10 mouse cellular contexts compared by ENCODE assay signal in genomic region chr8:111062893-111063292, GRCm38 (mm10). TPM values are rescaled to one million over a fixed set of nuclear protein-coding genes. Genes with fewer than 3 reads are reported as not detected.
DNase-seq lines count a peak whose midpoint lies in the region; ATAC-seq and TF ChIP-seq lines count a peak whose summit lies in the region.
"Had no signal": no experiment of that assay in that cellular context is flagged by ENCODE, and none has a peak within 500 bp of the region (broad histone marks: within the 10 kb centered on the region; RNA-seq: fewer than 3 reads in every experiment).

No protein-coding gene starts in this region.

- H3K4me3 ChIP-seq in heart, embryonic 14.5 days (ENCODE audit: control insufficient read depth in 1 of 2, insufficient read depth in 1 of 2, low read depth in 1 of 2, low read length in 2 of 2): peak overlapping the region in 1 of 2 experiments; percentile 53; a peak in 1 of 4 replicates
- peak overlapping the region; percentile 59 for H3K4me3 ChIP-seq in hindbrain, embryonic 15.5 days
- H3K4me3 ChIP-seq in midbrain, embryonic 10.5 days: peak overlapping the region; percentile 68
- H3K4me3 ChIP-seq in thymus, adult 2 months (ENCODE audit: control insufficient read depth, insufficient read depth, low read length): no peak overlapping the region

- TF ChIP-seq CTCF in brain, embryonic 14.5 days (IDR thresholded peaks at IDR 0.05; ENCODE audit: borderline replicate concordance, extremely low read depth, insufficient read depth, insufficient read length): no peak
- no peak for TF ChIP-seq CTCF in thymus, adult 2 months (IDR thresholded peaks at IDR 0.05; ENCODE audit: borderline replicate concordance, control insufficient read depth, extremely low read depth, insufficient read depth, low read length, poor library complexity)

- peaks cover 8 to 18% of the 10 kb centered on the region in 2 experiments; a peak in 3 of 4 replicates for H3K4me1 ChIP-seq in heart, embryonic 14.5 days (ENCODE audit: control insufficient read depth in 2 of 2, insufficient read depth in 2 of 2, low read length in 2 of 2)
- H3K4me1 ChIP-seq in hindbrain, embryonic 15.5 days (replicated peaks): peaks cover 19% of the 10 kb centered on the region
- H3K4me1 ChIP-seq in midbrain, embryonic 10.5 days: peaks cover 24% of the 10 kb centered on the region
- H3K4me1 ChIP-seq in thymus, adult 2 months (replicated peaks; ENCODE audit: control insufficient read depth, insufficient read depth, low read length): peaks cover 7% of the 10 kb centered on the region; the same call in 1 of the 2 replicates

- H3K36me3 ChIP-seq in heart, embryonic 14.5 days (ENCODE audit: control insufficient read depth, insufficient read depth, low read length): no peaks in the 10 kb centered on the region; the same call in 1 of the 2 replicates
- H3K36me3 ChIP-seq in hindbrain, embryonic 15.5 days: 0 out of 2 replicates have a peak, but pooled peaks cover 3% of the 10 kb centered on the region
- peaks cover 13% of the 10 kb centered on the region for H3K36me3 ChIP-seq in midbrain, embryonic 10.5 days
- H3K36me3 ChIP-seq in thymus, adult 2 months (ENCODE audit: control insufficient read depth, insufficient read depth, low read length): no peaks in the 10 kb centered on the region

- TF ChIP-seq POLR2A in brain, embryonic 14.5 days (IDR thresholded peaks at IDR 0.05; ENCODE audit: borderline replicate concordance, extremely low read depth, insufficient read depth, insufficient read length, poor library complexity, severe bottlenecking): no peak
- TF ChIP-seq POLR2A in thymus, adult 2 months (IDR thresholded peaks at IDR 0.05; ENCODE audit: control insufficient read depth, extremely low read depth, insufficient read depth, low read length, poor library complexity): no peak

- no peak for DNase-seq in heart, adult 9 months (ENCODE audit: low spot score in 2 of 2)
- peak; percentile 12 for DNase-seq in brain, embryonic 14.5 days (ENCODE audit: low read depth)
- no peak for DNase-seq in midbrain, embryonic 10.5 days (ENCODE audit: low spot score)
- no peak for DNase-seq in natural killer cell, adult 2 months (ENCODE audit: low spot score in 2 of 2)
- no peak for DNase-seq in thymus, adult 2 months

- WGBS in heart, embryonic 14.5 days: 48% methylated on average over 2 of the region's 2 CpGs
- WGBS in hindbrain, embryonic 15.5 days: 47% methylated on average over 2 of the region's 2 CpGs
- 61% methylated on average over 2 of the region's 2 CpGs for WGBS in midbrain, embryonic 10.5 days
- 76% methylated on average over 2 of the region's 2 CpGs for WGBS in thymus, adult 2 months

- no peak for ATAC-seq in heart, embryonic 14.5 days (ENCODE audit: insufficient number of reproducible peaks, insufficient read depth, low FRiP score, low read depth)
- ATAC-seq in hindbrain, embryonic 15.5 days (ENCODE audit: low FRiP score, low read depth): no peak
- no peak for ATAC-seq in megakaryocyte-erythroid progenitor cell, adult 5-6 weeks (replicated peaks; ENCODE audit: low FRiP score, low TSS enrichment, poor library complexity, severe bottlenecking)

- peak overlapping the region; percentile 77 for H3K4me2 ChIP-seq in heart, embryonic 14.5 days (ENCODE audit: low read length)
- H3K4me2 ChIP-seq in hindbrain, embryonic 15.5 days: peak overlapping the region; percentile 77

- no peaks in the 10 kb centered on the region for H3K27me3 ChIP-seq in heart, embryonic 14.5 days (ENCODE audit: control insufficient read depth, insufficient read depth, low read length)
- no peaks in the 10 kb centered on the region for H3K27me3 ChIP-seq in hindbrain, embryonic 15.5 days
- no peaks in the 10 kb centered on the region for H3K27me3 ChIP-seq in midbrain, embryonic 10.5 days (ENCODE audit: low read depth, poor library complexity, severe bottlenecking)
- no peaks in the 10 kb centered on the region for H3K27me3 ChIP-seq in thymus, adult 2 months (ENCODE audit: control insufficient read depth, insufficient read depth, low read length)

- H3K9me3 ChIP-seq in heart, embryonic 14.5 days (ENCODE audit: control insufficient read depth, low read length): no peaks in the 10 kb centered on the region
- no peaks in the 10 kb centered on the region for H3K9me3 ChIP-seq in hindbrain, embryonic 15.5 days
- H3K9me3 ChIP-seq in midbrain, embryonic 10.5 days (replicated peaks): no peaks in the 10 kb centered on the region

- no peak overlapping the region for H3K9ac ChIP-seq in heart, embryonic 14.5 days (ENCODE audit: low read length)
- no peak overlapping the region for H3K9ac ChIP-seq in hindbrain, embryonic 15.5 days

- H3K27ac ChIP-seq in heart, embryonic 14.5 days (replicated peaks in 1 of 2; ENCODE audit: control insufficient read depth in 1 of 2, insufficient read depth in 1 of 2, low read depth in 2 of 2, low read length in 2 of 2): no peak overlapping the region
- H3K27ac ChIP-seq in hindbrain, embryonic 15.5 days (replicated peaks): peak overlapping the region; percentile 44
- peak overlapping the region; percentile 84 for H3K27ac ChIP-seq in midbrain, embryonic 10.5 days (replicated peaks)
- no peak overlapping the region for H3K27ac ChIP-seq in thymus, adult 2 months (ENCODE audit: control insufficient read depth, insufficient read depth, low read length)

RNA-seq across cellular contexts. Expression of gene Exosc6, which starts 6.8 kb away (rescaled TPM):
- 10.7 and 14.5 TPM in 2 replicates for polyA plus RNA-seq in heart, embryonic 14.5 days (2014; fragmentation: Nextera tagmentation; extraction: Ambion mirVana)
- not detected in 2 replicates for polyA plus RNA-seq in brain, embryonic 14.5 days (2012; rRNA removed)
- polyA plus RNA-seq in hindbrain, embryonic 15.5 days (2015; fragmentation: Nextera tagmentation; extraction: Ambion mirVana): not detected in 2 replicates
- polyA plus RNA-seq in midbrain, embryonic 10.5 days (2016; fragmentation: Nextera tagmentation; extraction: Ambion mirVana): 6.1 and 14.4 TPM in 2 replicates
- 38.7 and 68.8 TPM in 2 replicates for polyA plus RNA-seq in thymus, adult 2 months (2012; rRNA removed)
- 7.6 and 11.2 TPM in 2 replicates for total RNA-seq in megakaryocyte-erythroid progenitor cell, adult 5-6 weeks (2014; fragmentation: Nextera tagmentation)
- total RNA-seq in megakaryocyte-erythroid progenitor cell, adult 5-6 weeks (2017): 24.2 and 30.5 TPM in 2 replicates
- total RNA-seq: gastrocnemius, postnatal 10 days; left cerebral cortex, adult 2 months had no signal

RNA-seq across cellular contexts. Expression of gene Clec18a, which starts 29.3 kb away (rescaled TPM):
- not detected in 2 replicates for polyA plus RNA-seq in heart, embryonic 14.5 days (2014; fragmentation: Nextera tagmentation; extraction: Ambion mirVana)
- polyA plus RNA-seq in brain, embryonic 14.5 days (2012; rRNA removed): 0.32 and 0.71 TPM in 2 replicates
- polyA plus RNA-seq in hindbrain, embryonic 15.5 days (2015; fragmentation: Nextera tagmentation; extraction: Ambion mirVana): 0.52 and 0.92 TPM in 2 replicates
- 1.1 and 2.0 TPM in 2 replicates for polyA plus RNA-seq in midbrain, embryonic 10.5 days (2016; fragmentation: Nextera tagmentation; extraction: Ambion mirVana)
- 0.04 and 0.11 TPM in 2 replicates for polyA plus RNA-seq in thymus, adult 2 months (2012; rRNA removed)
- not detected in 2 replicates for total RNA-seq in megakaryocyte-erythroid progenitor cell, adult 5-6 weeks (2014; fragmentation: Nextera tagmentation)
- total RNA-seq in megakaryocyte-erythroid progenitor cell, adult 5-6 weeks (2017): not detected in 2 replicates

RNA-seq across cellular contexts. Expression of gene Aars, which starts 29.9 kb away (rescaled TPM):
- polyA plus RNA-seq in heart, embryonic 14.5 days (2014; fragmentation: Nextera tagmentation; extraction: Ambion mirVana): 31.7 and 35.4 TPM in 2 replicates
- polyA plus RNA-seq in brain, embryonic 14.5 days (2012; rRNA removed): 61.3 and 76.9 TPM in 2 replicates
- polyA plus RNA-seq in hindbrain, embryonic 15.5 days (2015; fragmentation: Nextera tagmentation; extraction: Ambion mirVana): 86.5 and 88.3 TPM in 2 replicates
- polyA plus RNA-seq in midbrain, embryonic 10.5 days (2016; fragmentation: Nextera tagmentation; extraction: Ambion mirVana): 75.6 and 79.8 TPM in 2 replicates
- 27.4 and 29.5 TPM in 2 replicates for polyA plus RNA-seq in thymus, adult 2 months (2012; rRNA removed)
- 49.3 and 51.4 TPM in 2 replicates for total RNA-seq in megakaryocyte-erythroid progenitor cell, adult 5-6 weeks (2014; fragmentation: Nextera tagmentation)
- 55.4 and 73.2 TPM in 2 replicates for total RNA-seq in megakaryocyte-erythroid progenitor cell, adult 5-6 weeks (2017)

RNA-seq across cellular contexts. Expression of gene Ddx19b, which starts 31.3 kb away (rescaled TPM):
- 3.6 and 4.1 TPM in 2 replicates for polyA plus RNA-seq in heart, embryonic 14.5 days (2014; fragmentation: Nextera tagmentation; extraction: Ambion mirVana)
- polyA plus RNA-seq in brain, embryonic 14.5 days (2012; rRNA removed): 9.8 and 11.1 TPM in 2 replicates
- polyA plus RNA-seq in hindbrain, embryonic 15.5 days (2015; fragmentation: Nextera tagmentation; extraction: Ambion mirVana): 6.2 and 7.5 TPM in 2 replicates
- 11.4 and 11.6 TPM in 2 replicates for polyA plus RNA-seq in midbrain, embryonic 10.5 days (2016; fragmentation: Nextera tagmentation; extraction: Ambion mirVana)
- polyA plus RNA-seq in thymus, adult 2 months (2012; rRNA removed): 7.1 and 7.4 TPM in 2 replicates
- total RNA-seq in megakaryocyte-erythroid progenitor cell, adult 5-6 weeks (2014; fragmentation: Nextera tagmentation): 7.0 and 8.3 TPM in 2 replicates
- 10.9 and 15.5 TPM in 2 replicates for total RNA-seq in megakaryocyte-erythroid progenitor cell, adult 5-6 weeks (2017)

RNA-seq across cellular contexts. Expression of gene Pdpr, which starts 31.5 kb away (rescaled TPM):
- 9.3 and 9.8 TPM in 2 replicates for polyA plus RNA-seq in heart, embryonic 14.5 days (2014; fragmentation: Nextera tagmentation; extraction: Ambion mirVana)
- 10.9 and 14.3 TPM in 2 replicates for polyA plus RNA-seq in brain, embryonic 14.5 days (2012; rRNA removed)
- polyA plus RNA-seq in hindbrain, embryonic 15.5 days (2015; fragmentation: Nextera tagmentation; extraction: Ambion mirVana): 10.2 and 11.0 TPM in 2 replicates
- polyA plus RNA-seq in midbrain, embryonic 10.5 days (2016; fragmentation: Nextera tagmentation; extraction: Ambion mirVana): 11.9 and 13.2 TPM in 2 replicates
- 19.8 and 24.3 TPM in 2 replicates for polyA plus RNA-seq in thymus, adult 2 months (2012; rRNA removed)
- total RNA-seq in megakaryocyte-erythroid progenitor cell, adult 5-6 weeks (2014; fragmentation: Nextera tagmentation): 11.4 and 12.2 TPM in 2 replicates
- 13.9 and 18.6 TPM in 2 replicates for total RNA-seq in megakaryocyte-erythroid progenitor cell, adult 5-6 weeks (2017)

Comparison
In these comparisons a context has a peak if more than half of its experiments do, and no peak if none do; other contexts are left out.
1. H3K27ac ChIP-seq: peak in hindbrain, embryonic 15.5 days (single experiment) and midbrain, embryonic 10.5 days (single experiment); none in heart, embryonic 14.5 days (0 of 2) and thymus, adult 2 months (single experiment).